Mouse (Mus musculus): Measurements from ENCODE around the gene Wdr72.

DNA sequence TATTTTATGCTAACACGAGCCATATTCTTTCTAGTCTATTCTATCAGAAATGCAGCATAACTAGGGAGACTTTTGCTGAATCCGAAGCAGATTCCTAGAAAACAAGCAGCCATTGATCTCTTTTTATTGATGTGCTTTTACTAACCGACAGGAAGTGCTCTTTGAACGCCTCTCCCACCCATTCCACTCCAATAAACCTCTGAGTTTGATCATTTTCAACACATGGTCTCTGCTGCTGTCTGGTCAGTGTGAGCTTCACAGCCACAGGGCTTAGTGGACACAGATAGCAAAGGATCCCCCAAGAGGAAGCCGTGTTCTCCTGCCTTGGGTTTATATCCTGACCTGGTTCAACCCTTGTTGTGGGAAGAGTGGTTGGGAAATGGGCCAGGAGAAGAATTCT is 218.7 kb downstream of the Wdr72 start:
- TF ChIP-seq MAFK (IDR thresholded peaks at IDR 0.05; ENCODE audit: insufficient read depth, low read depth, low read length) (no peak), ZC3H11A (IDR thresholded peaks at IDR 0.05; ENCODE audit: borderline replicate concordance, low read depth, low read length) (no peak), HCFC1 (IDR thresholded peaks at IDR 0.05; ENCODE audit: borderline replicate concordance, insufficient read depth, low read length) (no peak), CHD2 (IDR thresholded peaks at IDR 0.05; ENCODE audit: low read depth, low read length) (no peak)
